Mouse (Mus musculus) erythroblast, embryonic 14.5 days (primary cell): ENCODE results near the gene AI413582.

Source experiments
- GATA1 ChIP-seq: IDR thresholded peaks from 2 replicates; pipeline ENCODE4 v1.6.1; 2012; ENCODE audit warnings: low read length, inconsistent platforms, mixed read lengths
- TAL1 ChIP-seq: IDR thresholded peaks from 3 replicates; pipeline ENCODE4 v1.6.1; 2012; ENCODE audit warnings: low read length, inconsistent platforms, mixed read lengths

GRCm38 (mm10) chr17:27574470-27575115 is 9.0 kb upstream of the AI413582 start:
- TF ChIP-seq TAL1: no peak
- no peak for TF ChIP-seq GATA1
